Mouse (Mus musculus) embryonic facial prominence, embryonic 13.5 days (tissue): ENCODE measurements around the gene Rasgef1c. TPM values are rescaled to one million over a fixed set of nuclear protein-coding genes. Genes with fewer than 3 reads are reported as not detected.
A peak's percentile ranks its signal among the peaks of the same experiment; 100 is the strongest.

Source experiments
- ATAC-seq: fragments of 200-750 bp; cut with Nextera tagmentation; 2 replicates; pipeline ENCODE4 v1.8.0; 2017; ENCODE audit warnings: low read depth; ENCODE audit not compliant: insufficient number of reproducible peaks, insufficient read depth, low FRiP score, low TSS enrichment
- H3K27ac ChIP-seq: fragments of 300-500 bp; sonication (generic); 2 replicates; pipeline ENCODE4 v1.5.1; 2015; ENCODE audit warnings: moderate library complexity, mild to moderate bottlenecking, inconsistent platforms
- H3K27me3 ChIP-seq: fragments of 300-500 bp; sonication (generic); 2 replicates; pipeline ENCODE4 v1.6.1; 2015; ENCODE audit warnings: mild to moderate bottlenecking, inconsistent platforms
- H3K36me3 ChIP-seq: fragments of 300-500 bp; sonication (generic); 2 replicates; pipeline ENCODE4 v1.6.1; 2015; ENCODE audit warnings: mild to moderate bottlenecking, inconsistent platforms
- H3K4me1 ChIP-seq: fragments of 300-500 bp; sonication (generic); 2 replicates; pipeline ENCODE4 v1.6.1; 2015; ENCODE audit warnings: inconsistent platforms
- H3K4me2 ChIP-seq: fragments of 300-500 bp; sonication (generic); 2 replicates; pipeline ENCODE4 v1.6.1; 2015; ENCODE audit warnings: moderate library complexity, mild to moderate bottlenecking, inconsistent platforms
- H3K4me3 ChIP-seq: fragments of 300-500 bp; sonication (generic); 2 replicates; pipeline ENCODE4 v1.5.1; 2015; ENCODE audit warnings: mild to moderate bottlenecking, inconsistent platforms
- H3K9ac ChIP-seq: fragments of 300-500 bp; sonication (generic); 2 replicates; pipeline ENCODE4 v1.6.1; 2015; ENCODE audit warnings: mild to moderate bottlenecking, inconsistent platforms
- H3K9me3 ChIP-seq: fragments of 300-500 bp; sonication (generic); 2 replicates; pipeline ENCODE4 v1.6.1; 2016; ENCODE audit warnings: inconsistent platforms
- WGBS: fragments of 180-500 bp; shearing (Covaris S2); methylation state at CpG from one replicate; pipeline ENCODE4 v1.1.7; 2015; ENCODE audit warnings: mixed read lengths; 5-methylcytosine and 5-hydroxymethylcytosine counted together
- polyA plus RNA-seq: library from polyadenylated mRNA; unstranded; fragments of >200 nt; fragmentation: Nextera tagmentation; extraction: Ambion mirVana; gene quantifications from 2 replicates; pipeline ENCODE4 v1.2.1, GENCODE M21; 2015

Gene Rasgef1c
- polyA plus RNA-seq, 1 experiment from 2014 or later = 0.24 TPM

DNA sequence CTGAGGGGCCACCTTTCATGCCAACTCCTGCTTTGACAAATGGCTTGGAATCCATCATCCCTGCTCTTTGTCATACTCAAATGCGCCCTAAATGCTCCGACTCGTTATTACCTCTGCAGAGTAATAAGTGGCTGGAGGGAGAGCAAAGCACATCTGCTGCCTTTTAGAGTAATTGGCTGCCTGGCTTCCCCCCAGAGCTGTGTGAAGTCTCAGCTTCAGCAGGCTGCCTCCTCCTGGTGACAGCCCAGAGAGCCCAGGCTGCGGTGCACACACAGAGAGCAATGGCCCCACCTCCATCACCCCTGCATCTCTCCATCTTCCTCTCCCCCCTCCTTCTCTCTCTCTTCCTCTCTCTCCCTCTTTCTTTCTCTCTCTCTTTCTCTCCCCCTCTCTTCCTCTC, 25.5 kb downstream of the Rasgef1c start:
- Histone ChIP-seq H3K4me1 (peaks cover 15% of the 10 kb centered on the region), H3K4me2 (peak overlapping the region; percentile 44), H3K9ac (no peak overlapping the region), H3K27me3 (no peaks in the 10 kb centered on the region), H3K9me3 (no peaks in the 10 kb centered on the region), H3K36me3 (no peaks in the 10 kb centered on the region), H3K4me3 (no peak overlapping the region), H3K27ac (peak overlapping the region; percentile 28; the same call in 1 of the 2 replicates)
- 11% methylated on average over 4 of the region's 4 CpGs for WGBS
- ATAC-seq = no peak

- no peak overlapping the region for H3K4me3 ChIP-seq
- no peaks in the 10 kb centered on the region for H3K9me3 ChIP-seq
- peaks cover 15% of the 10 kb centered on the region for H3K4me1 ChIP-seq
- H3K27me3 ChIP-seq = no peaks in the 10 kb centered on the region
- no peak for ATAC-seq
- 0 out of 2 replicates have a peak overlapping the region, but pooled peaks have one; percentile 44 for H3K4me2 ChIP-seq
- WGBS = 62% methylated on average over 6 of the region's 6 CpGs
- no peaks in the 10 kb centered on the region for H3K36me3 ChIP-seq
- no peak overlapping the region for H3K27ac ChIP-seq
- no peak overlapping the region for H3K9ac ChIP-seq
Observed at GRCm38 (mm10) chr11:49927670-49928069, 26.0 kb downstream of the Rasgef1c start.

GRCm38 (mm10) chr11:49931037-49931625, 29.5 kb downstream of the Rasgef1c start:
- no peaks in the 10 kb centered on the region for H3K36me3 ChIP-seq
- H3K4me2 ChIP-seq = no peak overlapping the region
- no peak for ATAC-seq
- no peak overlapping the region for H3K27ac ChIP-seq
- no peak overlapping the region for H3K4me3 ChIP-seq
- WGBS = 30% methylated on average over 5 of the region's 5 CpGs
- no peak overlapping the region for H3K9ac ChIP-seq
- no peaks in the 10 kb centered on the region for H3K27me3 ChIP-seq
- H3K9me3 ChIP-seq = no peaks in the 10 kb centered on the region
- peaks cover 15% of the 10 kb centered on the region for H3K4me1 ChIP-seq

DNA sequence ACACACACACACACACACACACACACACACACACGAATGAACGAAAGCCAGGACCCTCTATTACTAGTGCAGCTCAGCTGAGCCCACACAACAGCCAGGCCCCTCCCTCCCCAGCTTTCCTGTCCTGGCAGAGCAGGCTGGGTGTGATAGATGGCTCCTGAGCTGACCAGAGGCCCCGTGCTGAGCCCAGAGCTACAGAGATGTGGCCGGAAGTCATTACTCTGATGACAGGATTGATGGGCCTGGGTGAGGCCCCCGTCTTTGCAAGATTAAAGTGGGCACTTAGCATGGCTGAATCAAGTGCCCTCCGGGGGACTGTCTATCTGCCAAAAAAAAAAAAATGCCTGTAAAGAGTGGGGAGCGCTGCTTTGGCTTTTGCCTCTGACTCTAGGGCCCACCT, 30.2 kb downstream of the Rasgef1c start:
- H3K4me1 ChIP-seq = peaks cover 10% of the 10 kb centered on the region
- H3K27me3 ChIP-seq = no peaks in the 10 kb centered on the region
- WGBS = 40% methylated on average over 7 of the region's 7 CpGs
- H3K9me3 ChIP-seq = no peaks in the 10 kb centered on the region
- H3K4me2 ChIP-seq = no peak overlapping the region
- no peak overlapping the region for H3K9ac ChIP-seq
- no peak for ATAC-seq
- H3K36me3 ChIP-seq = no peaks in the 10 kb centered on the region
- H3K4me3 ChIP-seq = no peak overlapping the region
- H3K27ac ChIP-seq = no peak overlapping the region

- ATAC-seq = no peak
- no peak overlapping the region for H3K4me2 ChIP-seq
- H3K4me3 ChIP-seq = no peak overlapping the region
- H3K9ac ChIP-seq = no peak overlapping the region
- no peaks in the 10 kb centered on the region for H3K36me3 ChIP-seq
- no peaks in the 10 kb centered on the region for H3K9me3 ChIP-seq
- WGBS = 66% methylated on average over 1 of the region's 1 CpGs
- no peak overlapping the region for H3K27ac ChIP-seq
- H3K27me3 ChIP-seq = no peaks in the 10 kb centered on the region
- H3K4me1 ChIP-seq = no peaks in the 10 kb centered on the region
Observed at GRCm38 (mm10) chr11:49933811-49934210, 32.2 kb downstream of the Rasgef1c start.

DNA sequence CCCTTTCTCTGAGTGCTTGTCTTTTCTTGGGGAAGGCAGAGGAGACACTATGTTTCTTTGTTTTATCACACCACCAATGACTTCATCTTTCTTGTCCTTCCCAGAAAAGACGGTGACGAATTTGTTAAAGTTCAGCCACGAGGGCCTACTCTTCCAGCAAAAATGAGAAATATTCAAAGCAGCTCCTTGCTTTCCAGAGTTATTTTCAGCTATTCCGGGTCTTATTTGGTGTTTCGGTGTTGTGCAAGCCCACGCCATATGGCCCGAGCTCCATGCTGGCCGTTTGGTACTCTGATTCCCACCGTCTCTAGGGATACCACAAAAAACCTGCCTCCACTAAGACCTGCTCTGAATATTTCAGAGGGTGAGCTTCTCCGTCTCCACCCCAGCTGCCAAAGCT, 32.7 kb downstream of the Rasgef1c start:
- no peaks in the 10 kb centered on the region for H3K36me3 ChIP-seq
- no peak overlapping the region for H3K4me3 ChIP-seq
- 45% methylated on average over 10 of the region's 10 CpGs for WGBS
- H3K4me2 ChIP-seq = no peak overlapping the region
- no peak overlapping the region for H3K27ac ChIP-seq
- no peak overlapping the region for H3K9ac ChIP-seq
- ATAC-seq = no peak
- no peaks in the 10 kb centered on the region for H3K27me3 ChIP-seq
- no peaks in the 10 kb centered on the region for H3K9me3 ChIP-seq
- no peaks in the 10 kb centered on the region for H3K4me1 ChIP-seq

DNA sequence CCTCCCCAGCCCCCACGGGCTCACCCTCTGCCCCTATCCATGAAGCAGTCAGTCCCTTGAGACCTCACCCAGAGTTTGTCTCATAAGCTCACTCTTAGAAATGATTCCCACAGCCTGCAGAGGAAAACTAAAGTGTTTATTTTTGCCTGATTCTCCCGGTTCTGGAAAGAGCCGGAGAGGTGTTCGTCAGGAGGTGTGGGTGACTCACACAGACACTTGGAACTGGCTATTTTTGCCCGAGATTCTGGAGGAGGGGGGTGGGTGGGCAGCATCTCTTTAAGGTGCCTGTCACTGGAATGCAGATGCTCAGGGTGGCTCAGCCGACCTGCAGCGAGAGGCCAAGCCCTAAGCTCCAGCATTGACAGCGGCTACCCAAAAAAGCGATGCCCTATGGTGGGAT, 34.8 kb downstream of the Rasgef1c start:
- Histone ChIP-seq H3K36me3 (no peaks in the 10 kb centered on the region), H3K9ac (no peak overlapping the region)
- WGBS = 71% methylated on average over 9 of the region's 9 CpGs

GRCm38 (mm10) chr11:49937779-49938178, 36.1 kb downstream of the Rasgef1c start:
- no peak overlapping the region for H3K4me2 ChIP-seq
- WGBS = 91% methylated on average over 6 of the region's 6 CpGs
- H3K36me3 ChIP-seq = no peaks in the 10 kb centered on the region
- H3K27me3 ChIP-seq = no peaks in the 10 kb centered on the region
- no peak for ATAC-seq
- no peak overlapping the region for H3K4me3 ChIP-seq
- H3K27ac ChIP-seq = no peak overlapping the region
- no peaks in the 10 kb centered on the region for H3K4me1 ChIP-seq
- no peaks in the 10 kb centered on the region for H3K9me3 ChIP-seq
- H3K9ac ChIP-seq = no peak overlapping the region

More for the DNA sequence above, 34.8 kb downstream of the Rasgef1c start:
- H3K27me3 ChIP-seq = no peaks in the 10 kb centered on the region
- no peak overlapping the region for H3K4me3 ChIP-seq
- no peaks in the 10 kb centered on the region for H3K4me1 ChIP-seq
- no peak overlapping the region for H3K27ac ChIP-seq
- no peak for ATAC-seq
- H3K9me3 ChIP-seq = no peaks in the 10 kb centered on the region
- no peak overlapping the region for H3K4me2 ChIP-seq

GRCm38 (mm10) chr11:49938258-49939164, 36.9 kb downstream of the Rasgef1c start:
- Histone ChIP-seq H3K9me3 (no peaks in the 10 kb centered on the region), H3K27me3 (no peaks in the 10 kb centered on the region), H3K36me3 (no peaks in the 10 kb centered on the region), H3K27ac (no peak overlapping the region), H3K4me2 (no peak overlapping the region), H3K4me3 (no peak overlapping the region), H3K9ac (no peak overlapping the region), H3K4me1 (no peaks in the 10 kb centered on the region)
- WGBS = 64% methylated on average over 4 of the region's 4 CpGs
- no peak for ATAC-seq

DNA sequence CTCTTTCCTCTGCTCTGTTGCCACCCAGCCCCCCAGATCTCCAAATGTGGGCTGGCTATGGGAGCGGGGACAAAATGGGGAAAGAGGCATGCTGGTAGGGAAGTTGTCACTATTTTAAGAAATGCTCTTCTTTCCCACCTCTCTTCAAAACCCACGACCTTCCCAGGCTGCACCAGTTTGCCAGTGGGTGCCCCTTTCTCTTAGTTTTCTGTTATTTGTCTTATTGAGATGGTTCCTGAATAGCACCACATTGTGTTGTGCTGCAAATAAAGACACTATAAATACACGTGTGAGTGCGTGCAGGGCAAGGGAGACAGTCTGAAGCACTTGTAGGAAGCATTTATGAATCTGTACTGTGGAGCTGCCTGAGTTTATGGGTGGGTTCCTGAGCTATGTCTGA, 41.2 kb downstream of the Rasgef1c start:
- H3K4me2 ChIP-seq = no peak overlapping the region
- H3K9me3 ChIP-seq = no peaks in the 10 kb centered on the region
- H3K27ac ChIP-seq = no peak overlapping the region
- 75% methylated on average over 4 of the region's 4 CpGs for WGBS
- H3K27me3 ChIP-seq = no peaks in the 10 kb centered on the region
- no peak overlapping the region for H3K4me3 ChIP-seq
- ATAC-seq = no peak
- no peaks in the 10 kb centered on the region for H3K36me3 ChIP-seq
- no peak overlapping the region for H3K9ac ChIP-seq
- no peaks in the 10 kb centered on the region for H3K4me1 ChIP-seq

DNA sequence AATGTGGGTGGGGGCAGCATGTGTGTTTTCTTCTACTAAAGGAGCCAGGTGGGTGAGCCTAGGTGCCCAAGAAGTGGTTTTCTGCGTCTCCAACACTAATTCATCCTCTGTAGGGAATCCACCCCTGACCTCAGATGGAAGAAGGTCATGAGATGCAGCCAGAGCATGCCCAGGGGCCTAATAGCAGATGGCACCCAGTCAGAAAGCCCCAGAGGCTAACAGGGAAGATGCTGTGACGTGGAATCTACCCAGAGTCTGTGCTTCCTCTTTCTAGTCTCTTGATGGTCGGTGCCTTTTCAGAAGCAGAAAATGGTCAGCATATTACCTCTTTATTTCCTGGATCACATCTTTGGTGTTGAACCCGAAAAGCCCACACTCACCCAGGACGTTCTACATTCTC, 42.3 kb downstream of the Rasgef1c start:
- Histone ChIP-seq H3K36me3 (no peaks in the 10 kb centered on the region), H3K4me3 (no peak overlapping the region), H3K27ac (no peak overlapping the region; the same call in 1 of the 2 replicates), H3K9ac (no peak overlapping the region), H3K9me3 (no peaks in the 10 kb centered on the region), H3K4me2 (no peak overlapping the region), H3K4me1 (no peaks in the 10 kb centered on the region), H3K27me3 (no peaks in the 10 kb centered on the region)
- ATAC-seq = no peak
- 79% methylated on average over 5 of the region's 5 CpGs for WGBS

DNA sequence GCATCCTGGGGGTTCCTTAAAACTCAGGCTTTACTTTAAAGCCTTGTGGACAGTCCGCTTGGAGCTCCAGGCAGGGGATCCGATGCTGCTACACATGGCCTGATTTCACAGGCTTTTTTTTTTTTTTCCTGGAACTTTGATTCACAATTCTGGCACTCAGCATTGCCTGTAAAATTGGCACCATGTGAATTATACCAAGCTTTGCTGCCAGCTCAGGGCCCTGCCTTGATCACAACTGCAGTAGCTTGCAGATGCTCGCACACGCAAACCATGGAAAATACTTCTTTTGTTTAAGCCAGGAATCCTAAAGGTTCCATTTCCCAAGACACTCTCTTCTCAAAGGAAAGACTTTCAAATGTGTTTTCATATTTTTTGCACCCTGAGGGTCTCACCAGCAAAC, 44.1 kb downstream of the Rasgef1c start:
- H3K9me3 ChIP-seq = no peaks in the 10 kb centered on the region
- no peaks in the 10 kb centered on the region for H3K36me3 ChIP-seq
- H3K4me1 ChIP-seq = no peaks in the 10 kb centered on the region
- no peak overlapping the region for H3K27ac ChIP-seq
- no peak overlapping the region for H3K9ac ChIP-seq
- no peaks in the 10 kb centered on the region for H3K27me3 ChIP-seq
- no peak overlapping the region for H3K4me2 ChIP-seq
- H3K4me3 ChIP-seq = no peak overlapping the region
- WGBS = 86% methylated on average over 4 of the region's 4 CpGs
- no peak for ATAC-seq
